Mouse (Mus musculus): ENCODE measurements around the gene Runx3. TPM values are rescaled to one million over a fixed set of nuclear protein-coding genes. Genes with fewer than 3 reads are reported as not detected.
"Not testable (repeated sequence)": the region's sequence is repeated elsewhere in the genome, so short reads cannot be mapped to it uniquely, and the experiment has no call there.

The Runx3 gene
- total RNA-seq, 1 experiment from 2014 or later = 24.0 TPM

DNA sequence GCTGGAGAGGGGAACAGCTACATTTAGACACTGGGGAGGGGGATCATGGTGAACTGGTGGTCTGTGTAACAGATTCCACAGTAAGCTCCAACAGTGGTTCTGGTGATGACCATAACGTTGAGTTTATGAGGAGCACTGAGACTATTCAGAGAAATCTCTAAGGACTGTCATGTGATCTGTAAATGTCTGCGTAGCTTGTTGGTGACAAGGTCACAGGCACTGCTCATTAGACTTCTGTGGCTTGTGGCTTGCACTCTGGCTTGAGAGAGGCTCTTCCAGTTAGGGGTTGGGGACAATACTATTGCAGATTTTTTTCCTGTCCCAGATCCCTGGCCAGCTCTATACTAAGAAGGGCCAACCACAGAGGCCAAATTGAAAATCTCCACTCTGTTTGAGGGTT is 39.2 kb downstream of the Runx3 start:
- ATAC-seq (ENCODE audit: extremely low read depth, insufficient number of reproducible peaks, low FRiP score, poor library complexity, severe bottlenecking) = no peak

DNA sequence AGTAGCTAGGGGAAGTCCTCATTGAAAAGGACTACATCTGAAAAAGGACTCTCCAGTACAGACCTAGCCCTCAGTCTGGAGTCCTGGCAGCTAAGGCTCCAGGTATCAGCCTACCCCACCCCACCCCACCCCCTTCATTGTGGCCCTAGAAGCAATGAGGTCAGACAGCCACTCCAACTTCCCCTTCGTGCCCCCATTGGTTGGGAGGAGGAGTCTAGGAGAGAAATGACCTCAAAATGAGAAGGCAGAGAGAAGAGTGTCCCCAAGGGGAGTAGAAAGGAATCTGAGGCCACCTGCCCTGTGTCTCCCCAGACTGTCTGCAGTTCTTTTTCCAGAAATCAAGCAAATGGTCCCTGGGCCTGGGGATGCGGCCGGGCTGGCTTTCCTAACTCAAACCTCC is 39.7 kb downstream of the Runx3 start:
- ATAC-seq (ENCODE audit: extremely low read depth, insufficient number of reproducible peaks, low FRiP score, poor library complexity, severe bottlenecking) = peak; percentile 50

GRCm38 (mm10) chr4:135161441-135161840 is 41.0 kb downstream of the Runx3 start:
- no peak for ATAC-seq (ENCODE audit: extremely low read depth, insufficient number of reproducible peaks, low FRiP score, poor library complexity, severe bottlenecking)

GRCm38 (mm10) chr4:135165761-135166160 is 45.3 kb downstream of the Runx3 start:
- ATAC-seq (ENCODE audit: extremely low read depth, insufficient number of reproducible peaks, low FRiP score, poor library complexity, severe bottlenecking) = no peak

DNA sequence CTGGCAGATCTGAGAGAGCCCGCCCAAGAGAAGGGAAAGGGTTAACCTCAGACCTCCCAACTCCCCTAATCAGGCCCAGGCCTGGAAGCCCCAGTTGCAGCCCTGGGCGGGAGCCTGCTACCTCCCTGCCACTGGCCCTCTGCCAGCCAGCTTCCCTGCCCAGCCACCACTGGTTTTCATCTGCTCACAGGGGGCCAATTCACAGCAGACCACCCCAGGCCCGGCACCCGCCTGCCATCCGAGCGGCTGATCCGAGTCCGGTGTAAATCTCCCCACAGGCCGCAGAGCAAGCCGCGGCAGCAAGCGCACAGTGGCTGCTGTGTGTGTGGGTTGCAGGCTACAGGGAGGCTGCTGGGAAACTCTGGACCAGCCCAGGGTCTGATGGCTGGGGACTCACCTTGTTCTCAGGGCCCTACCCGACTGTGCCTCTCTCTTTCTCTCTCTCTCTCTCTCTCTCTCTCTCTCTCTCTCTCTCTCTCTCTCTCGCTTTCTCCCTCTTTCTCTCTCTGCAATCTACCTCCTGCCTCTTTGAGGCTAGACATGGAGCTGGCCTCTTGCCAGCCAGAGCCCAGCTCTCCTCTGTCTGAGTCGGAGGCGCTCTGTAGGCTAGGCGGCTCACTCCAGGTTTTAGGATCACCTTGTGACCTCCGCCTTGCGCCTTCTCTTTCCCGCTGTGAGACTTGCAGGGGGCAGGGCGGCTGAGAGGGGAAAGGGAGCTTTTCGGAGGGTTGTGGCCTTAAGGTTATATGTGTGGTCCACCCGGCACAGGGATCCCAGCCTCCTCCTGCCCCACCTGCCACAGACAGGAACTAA is 46.2 kb downstream of the Runx3 start:
- ATAC-seq (ENCODE audit: extremely low read depth, insufficient number of reproducible peaks, low FRiP score, poor library complexity, severe bottlenecking) = no peak

- no peak for ATAC-seq (ENCODE audit: extremely low read depth, insufficient number of reproducible peaks, low FRiP score, poor library complexity, severe bottlenecking)
Measured at GRCm38 (mm10) chr4:135167816-135168527, 47.5 kb downstream of the Runx3 start.

GRCm38 (mm10) chr4:135169096-135169495 is 48.6 kb downstream of the Runx3 start:
- no peak for ATAC-seq (ENCODE audit: extremely low read depth, insufficient number of reproducible peaks, low FRiP score, poor library complexity, severe bottlenecking)

- no peak for ATAC-seq (ENCODE audit: extremely low read depth, insufficient number of reproducible peaks, low FRiP score, poor library complexity, severe bottlenecking)
Measured at GRCm38 (mm10) chr4:135169501-135169900, 49.0 kb downstream of the Runx3 start.

GRCm38 (mm10) chr4:135171304-135171875 is 50.9 kb downstream of the Runx3 start:
- ATAC-seq (ENCODE audit: extremely low read depth, insufficient number of reproducible peaks, low FRiP score, poor library complexity, severe bottlenecking) = no peak

GRCm38 (mm10) chr4:135175406-135176120 is 55.1 kb downstream of the Runx3 start:
- ATAC-seq (ENCODE audit: extremely low read depth, insufficient number of reproducible peaks, low FRiP score, poor library complexity, severe bottlenecking) = no peak

GRCm38 (mm10) chr4:135177568-135177967 is 57.1 kb downstream of the Runx3 start:
- ATAC-seq (ENCODE audit: extremely low read depth, insufficient number of reproducible peaks, low FRiP score, poor library complexity, severe bottlenecking) = no peak

- peak; percentile 53 for ATAC-seq (ENCODE audit: extremely low read depth, insufficient number of reproducible peaks, low FRiP score, poor library complexity, severe bottlenecking)
Measured at GRCm38 (mm10) chr4:135179077-135179481, 58.6 kb downstream of the Runx3 start.

GRCm38 (mm10) chr4:135181819-135182218 is 61.4 kb downstream of the Runx3 start:
- peak; percentile 54 for ATAC-seq (ENCODE audit: extremely low read depth, insufficient number of reproducible peaks, low FRiP score, poor library complexity, severe bottlenecking)

GRCm38 (mm10) chr4:135184277-135184676 is 63.8 kb downstream of the Runx3 start:
- not testable (repeated sequence) for ATAC-seq (ENCODE audit: extremely low read depth, insufficient number of reproducible peaks, low FRiP score, poor library complexity, severe bottlenecking)

GRCm38 (mm10) chr4:135189452-135190008 is 69.1 kb downstream of the Runx3 start:
- no peak for ATAC-seq (ENCODE audit: extremely low read depth, insufficient number of reproducible peaks, low FRiP score, poor library complexity, severe bottlenecking)

GRCm38 (mm10) chr4:135190364-135190763 is 69.9 kb downstream of the Runx3 start:
- ATAC-seq (ENCODE audit: extremely low read depth, insufficient number of reproducible peaks, low FRiP score, poor library complexity, severe bottlenecking) = no peak

- ATAC-seq (ENCODE audit: extremely low read depth, insufficient number of reproducible peaks, low FRiP score, poor library complexity, severe bottlenecking) = no peak
Measured at GRCm38 (mm10) chr4:135191185-135191584, 70.7 kb downstream of the Runx3 start.

DNA sequence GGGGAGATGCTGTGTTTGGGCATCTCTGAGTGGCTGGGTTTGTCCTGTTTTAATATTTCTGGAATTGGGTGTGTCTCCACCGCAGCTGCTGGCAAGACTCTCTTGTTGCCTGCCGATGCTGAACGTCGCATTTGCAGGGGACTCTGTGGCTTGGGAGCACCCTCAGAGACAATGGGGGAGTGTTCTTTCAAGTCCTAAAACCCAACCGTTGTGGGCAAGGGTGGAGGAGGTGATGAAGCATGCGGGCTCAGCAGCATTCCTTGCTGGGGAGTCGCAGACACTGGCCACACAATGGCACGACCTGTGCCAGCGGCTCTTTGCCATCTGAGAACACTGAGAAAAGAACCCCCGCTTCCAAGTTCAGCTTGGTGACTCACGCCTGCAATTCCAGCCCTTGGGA is 71.2 kb downstream of the Runx3 start:
- ATAC-seq (ENCODE audit: extremely low read depth, insufficient number of reproducible peaks, low FRiP score, poor library complexity, severe bottlenecking) = no peak

GRCm38 (mm10) chr4:135192841-135193240 is 72.4 kb downstream of the Runx3 start:
- ATAC-seq (ENCODE audit: extremely low read depth, insufficient number of reproducible peaks, low FRiP score, poor library complexity, severe bottlenecking) = 0 out of 2 replicates have a peak, but pooled peaks have one; percentile 26

All from neutrophil, adult 5-6 weeks (primary cell).